Mouse (Mus musculus) MEL (cell line): ENCODE data around the gene Mrpl38. TPM values are rescaled to one million over a fixed set of nuclear protein-coding genes. Genes with fewer than 3 reads are reported as not detected.

ENCODE experiments used
- DNase-seq: peaks from one replicate; pipeline ENCODE4 v3.0.0; 2011; ENCODE audit warnings: low read depth, low spot score
- H3K27ac ChIP-seq: 2 replicates; pipeline ENCODE4 v1.5.1; 2012; ENCODE audit warnings: low read depth, mild to moderate bottlenecking, control low read depth, low read length, moderate library complexity; ENCODE audit not compliant: control insufficient read depth
- H3K27me3 ChIP-seq, 2 experiments: fragments of 150-350 bp in 1 of 2; sonication (generic) in 1 of 2; 2 replicates each; pipeline ENCODE4 v1.6.1; 2012; ENCODE audit warnings: low read length in 2 of 2, mild to moderate bottlenecking in 2 of 2, improper control_type of control experiment in 1 of 2, moderate library complexity in 1 of 2; ENCODE audit not compliant: insufficient read depth in 2 of 2, control insufficient read depth in 1 of 2
- H3K36me3 ChIP-seq, 2 experiments: 2 replicates each; pipeline ENCODE4 v1.6.1; 2012 to 2014; ENCODE audit warnings: low read length in 2 of 2, improper control_type of control experiment in 1 of 2, inconsistent platforms in 1 of 2, mild to moderate bottlenecking in 1 of 2; ENCODE audit not compliant: insufficient read depth in 2 of 2, control insufficient read depth in 1 of 2
- H3K4me1 ChIP-seq, 2 experiments: fragments of 150-350 bp in 1 of 2; sonication (generic) in 1 of 2; 2 replicates each; pipeline ENCODE4 v1.6.1; 2012; ENCODE audit warnings: low read length in 2 of 2, improper control_type of control experiment in 1 of 2, mild to moderate bottlenecking in 1 of 2; ENCODE audit not compliant: insufficient read depth in 2 of 2, control insufficient read depth in 1 of 2
- H3K4me3 ChIP-seq, 2 experiments: fragments of 150-350 bp in 1 of 2; sonication (generic) in 1 of 2; 2 replicates each; pipeline ENCODE4 v1.5.1; 2012; ENCODE audit warnings: low read depth in 2 of 2, low read length in 2 of 2, mild to moderate bottlenecking in 2 of 2, moderate library complexity in 2 of 2, control low read depth in 1 of 2, improper control_type of control experiment in 1 of 2; ENCODE audit not compliant: control insufficient read depth in 1 of 2, insufficient read depth in 1 of 2
- H3K79me2 ChIP-seq: 2 replicates; pipeline ENCODE4 v1.6.1; 2012; ENCODE audit warnings: mild to moderate bottlenecking, low read length, moderate library complexity; ENCODE audit not compliant: control insufficient read depth, poor library complexity, insufficient read depth
- H3K9ac ChIP-seq: 2 replicates; pipeline ENCODE4 v1.6.1; 2012; ENCODE audit warnings: low read depth, mild to moderate bottlenecking, control low read depth, low read length, moderate library complexity; ENCODE audit not compliant: control insufficient read depth, poor library complexity, severe bottlenecking
- H3K9me3 ChIP-seq: fragments of 150-350 bp; sonication (generic); replicated peaks from 2 replicates; pipeline ENCODE4 v1.6.1; 2012; ENCODE audit warnings: mild to moderate bottlenecking, low read length, improper control_type of control experiment, moderate library complexity; ENCODE audit not compliant: insufficient read depth
- CHD1 ChIP-seq: IDR thresholded peaks from 2 replicates; pipeline ENCODE4 v1.6.1; 2012; ENCODE audit warnings: low read depth, mild to moderate bottlenecking, inconsistent platforms, low read length, improper control_type of control experiment
- CTCF ChIP-seq, 3 experiments: IDR thresholded peaks in 2 of 3; conservative IDR thresholded peaks in 1 of 3; 2 replicates each; pipeline ENCODE4 v1.5.1; 2011 to 2012; ENCODE audit warnings: low read length in 3 of 3, low read depth in 2 of 3, mild to moderate bottlenecking in 2 of 3, improper control_type of control experiment in 1 of 3, inconsistent platforms in 1 of 3, mixed read lengths in 1 of 3, moderate library complexity in 1 of 3; ENCODE audit not compliant: control insufficient read depth in 1 of 3, insufficient read depth in 1 of 3, poor library complexity in 1 of 3, severe bottlenecking in 1 of 3
- E2F4 ChIP-seq: IDR thresholded peaks from 2 replicates; pipeline ENCODE4 v1.6.1; 2011; ENCODE audit warnings: low read depth, low read length, improper control_type of control experiment, borderline replicate concordance
- EP300 ChIP-seq, 2 experiments: IDR thresholded peaks; 2 replicates each; pipeline ENCODE4 v1.6.1; 2011; ENCODE audit warnings: improper control_type of control experiment in 2 of 2, low read length in 2 of 2, low read depth in 1 of 2, mild to moderate bottlenecking in 1 of 2
- HCFC1 ChIP-seq: IDR thresholded peaks from 2 replicates; pipeline ENCODE4 v1.6.1; 2012; ENCODE audit warnings: low read depth, mild to moderate bottlenecking, inconsistent platforms, low read length, improper control_type of control experiment, moderate library complexity
- KAT2A ChIP-seq: conservative IDR thresholded peaks from 2 replicates; pipeline ENCODE4 v1.6.1; 2012; ENCODE audit warnings: low read depth, low read length, improper control_type of control experiment, inconsistent platforms
- MAZ ChIP-seq: IDR thresholded peaks from 2 replicates; pipeline ENCODE4 v1.6.1; 2012; ENCODE audit warnings: low read depth, mild to moderate bottlenecking, inconsistent platforms, low read length, improper control_type of control experiment
- MXI1 ChIP-seq: IDR thresholded peaks from 2 replicates; pipeline ENCODE4 v1.6.1; 2011; ENCODE audit warnings: mild to moderate bottlenecking, low read depth, low read length, improper control_type of control experiment
- MYB ChIP-seq: IDR thresholded peaks from 2 replicates; pipeline ENCODE4 v1.6.1; 2011; ENCODE audit warnings: mild to moderate bottlenecking, low read depth, low read length, improper control_type of control experiment
- MYC ChIP-seq: IDR thresholded peaks from 2 replicates; pipeline ENCODE4 v1.6.1; 2011; ENCODE audit warnings: low read depth, mild to moderate bottlenecking, low read length, improper control_type of control experiment, moderate library complexity
- POLR2AphosphoS5 ChIP-seq: IDR thresholded peaks from 2 replicates; pipeline ENCODE4 v1.6.1; 2012; ENCODE audit warnings: low read depth, borderline replicate concordance, mild to moderate bottlenecking, inconsistent platforms, low read length, moderate library complexity, mixed read lengths
- TCF12 ChIP-seq: IDR thresholded peaks from 2 replicates; pipeline ENCODE4 v1.6.1; 2014; ENCODE audit warnings: low read depth, mild to moderate bottlenecking, inconsistent platforms, low read length, improper control_type of control experiment, moderate library complexity
- UBTF ChIP-seq: IDR thresholded peaks from 2 replicates; pipeline ENCODE4 v1.6.1; 2012; ENCODE audit warnings: low read depth, mild to moderate bottlenecking, inconsistent platforms, low read length, improper control_type of control experiment, moderate library complexity, borderline replicate concordance; ENCODE audit not compliant: insufficient read depth
- USF1 ChIP-seq: IDR thresholded peaks from 2 replicates; pipeline ENCODE4 v1.6.1; 2014; ENCODE audit warnings: low read depth, mild to moderate bottlenecking, inconsistent platforms, low read length, improper control_type of control experiment, moderate library complexity
- ZMIZ1 ChIP-seq: IDR thresholded peaks from 2 replicates; pipeline ENCODE4 v1.6.1; 2012; ENCODE audit warnings: low read depth, mild to moderate bottlenecking, inconsistent platforms, low read length, improper control_type of control experiment, moderate library complexity
- polyA plus RNA-seq, 2 experiments: library from polyadenylated mRNA; stranded (reverse) in 1 of 2; unstranded in 1 of 2; fragments of >175 nt in 1 of 2; fragments of >200 nt in 1 of 2; gene quantifications; 2 replicates each; pipeline versions ENCODE4 v1.2.1 to v1.2.4; 2012; ENCODE audit warnings: low replicate concordance in 2 of 2, low read depth in 1 of 2; ENCODE audit not compliant: insufficient read length in 2 of 2, insufficient read depth in 1 of 2, missing spikeins in 1 of 2
- total RNA-seq: library from RNA; depleted of rRNA; stranded (reverse); fragments of 300-350 nt; gene quantifications from 2 replicates; pipeline ENCODE4 v1.2.3, GENCODE M21; 2012

Gene Mrpl38
- total and polyA plus RNA-seq, 3 experiments: 105 to 157 TPM; not detected in 1

GRCm38 (mm10) chr11:116134171-116134570 lies 4.5 kb downstream of the Mrpl38 start:
- no peak overlapping the region for H3K4me3 ChIP-seq
- peaks cover 0 to 9% of the 10 kb centered on the region in 2 experiments; a peak in 2 of 4 replicates for H3K36me3 ChIP-seq
- H3K4me1 ChIP-seq: peaks cover 0 to 18% of the 10 kb centered on the region in 2 experiments; a peak in 2 of 4 replicates

GRCm38 (mm10) chr11:116133497-116133896 lies 5.2 kb downstream of the Mrpl38 start:
- no peaks in the 10 kb centered on the region for H3K27me3 ChIP-seq
- no peaks in the 10 kb centered on the region for H3K9me3 ChIP-seq
- peaks cover 32% of the 10 kb centered on the region for H3K79me2 ChIP-seq
- no peak for DNase-seq
- no peak overlapping the region for H3K9ac ChIP-seq
- no peak overlapping the region for H3K27ac ChIP-seq
- TF ChIP-seq MYB: no peak
- TF ChIP-seq MYC: no peak
- TF ChIP-seq CHD1: no peak
- TF ChIP-seq HCFC1: no peak
- no peak for TF ChIP-seq ZMIZ1
- TF ChIP-seq TCF12: no peak
- no peak for TF ChIP-seq USF1
- no peak for TF ChIP-seq E2F4
- TF ChIP-seq POLR2AphosphoS5: no peak
- no peak for TF ChIP-seq MAZ
- TF ChIP-seq CTCF (IDR thresholded peaks at IDR 0.05 in 2 of 3, conservative IDR thresholded peaks at IDR 0.05 in 1 of 3; ENCODE audit: control insufficient read depth in 1 of 3, insufficient read depth in 1 of 3, low read depth in 2 of 3, low read length in 3 of 3, poor library complexity in 1 of 3, severe bottlenecking in 1 of 3): no peak
- TF ChIP-seq EP300 (IDR thresholded peaks at IDR 0.05; ENCODE audit: low read depth in 1 of 2, low read length in 2 of 2): no peak
- peaks cover 0 to 17% of the 10 kb centered on the region in 2 experiments; a peak in 2 of 4 replicates for H3K4me1 ChIP-seq
- no peak overlapping the region for H3K4me3 ChIP-seq
- peaks cover 0 to 7% of the 10 kb centered on the region in 2 experiments; a peak in 1 of 4 replicates for H3K36me3 ChIP-seq

More at GRCm38 (mm10) chr11:116134171-116134570, 4.5 kb downstream of the Mrpl38 start:
- no peak for TF ChIP-seq UBTF
- no peak for TF ChIP-seq TCF12
- no peak for TF ChIP-seq KAT2A
- no peak for TF ChIP-seq MAZ
- no peak for TF ChIP-seq MXI1
- Histone ChIP-seq H3K9me3 (no peaks in the 10 kb centered on the region), H3K9ac (no peak overlapping the region), H3K27me3 (no peaks in the 10 kb centered on the region), H3K79me2 (peaks cover 33% of the 10 kb centered on the region), H3K27ac (no peak overlapping the region)
- DNase-seq: no peak
